Mouse (Mus musculus): ENCODE measurements at regions not wholly inside any gene's neighbourhood (a gene's known extent, or its start where the extent isn't known, plus 50 kb on each side); places are given as distances from the start of the nearest gene placed in this dataset.

- TF ChIP-seq CTCF (IDR thresholded peaks at IDR 0.05; ENCODE audit: low read depth) = no peak
- no peak for TF ChIP-seq EP300 (IDR thresholded peaks at IDR 0.05; ENCODE audit: low read depth)
Measured at GRCm38 (mm10) chr10:43759186-43759905, 142.2 kb downstream of the Qrsl1 start.
